Mouse (Mus musculus) retina, postnatal 1 day (tissue): ENCODE data around the gene Satb1.

Source experiments
- DNase-seq: peaks from one replicate; pipeline ENCODE4 v3.0.0-alpha.2; 2012

The Satb1 gene

DNA sequence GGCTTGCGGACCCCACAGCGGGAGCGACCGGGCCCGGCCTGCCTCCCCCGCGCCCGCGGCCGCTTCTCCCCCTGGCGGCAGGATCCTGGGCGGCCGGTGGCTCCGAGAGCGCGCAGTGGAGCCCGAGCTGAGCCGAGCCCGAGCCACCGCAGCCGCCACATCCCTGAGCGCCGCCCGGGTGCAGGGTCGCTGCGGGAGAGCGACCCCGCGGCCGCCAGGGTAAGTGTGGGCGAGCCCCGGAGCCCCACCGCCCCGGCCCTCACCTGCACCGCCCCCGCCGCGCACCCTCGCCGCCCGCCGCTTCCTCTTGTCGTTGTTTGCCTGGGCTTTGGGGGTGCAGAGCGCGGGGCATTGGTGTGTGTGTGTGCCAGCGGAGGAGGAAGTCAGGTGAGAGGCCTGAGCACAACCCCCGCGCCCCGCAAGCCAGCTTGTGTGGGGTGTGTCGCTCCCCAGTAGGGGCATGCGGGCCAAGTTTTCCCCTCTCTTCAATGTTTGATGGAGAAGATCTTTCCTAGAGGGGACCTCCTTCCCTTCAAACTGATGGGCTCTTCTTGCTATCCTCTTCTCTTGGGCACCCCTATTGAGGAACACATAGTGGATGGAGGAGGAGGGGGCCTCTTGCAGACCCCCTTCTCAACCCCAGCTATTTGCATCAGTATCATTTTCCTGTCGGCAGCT, at the start of gene Satb1:
TSS of gene Satb1 (minus strand) at position 391 of the 678 bp plus-strand sequence.
- DNase-seq, result peak; percentile 78

DNA sequence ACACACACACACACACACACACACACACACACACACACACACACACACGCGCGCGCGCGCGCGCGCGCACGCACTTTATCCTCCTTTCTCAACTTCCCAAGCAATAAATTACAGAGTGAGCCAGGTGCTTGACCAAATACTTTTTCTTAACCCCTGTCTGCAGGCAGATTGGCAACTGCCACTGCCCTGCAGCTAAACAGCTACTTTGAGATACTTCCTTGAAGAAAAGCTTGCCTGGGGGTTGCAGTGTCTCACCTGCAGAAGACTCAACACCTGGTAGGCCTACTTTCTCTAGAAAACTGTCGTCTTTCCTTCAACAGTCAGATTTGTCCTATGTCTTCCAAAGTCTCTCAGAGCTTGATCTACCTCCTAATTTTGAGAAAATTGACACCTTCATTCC, 49.5 kb upstream of the Satb1 start:
- no peak for DNase-seq

GRCm38 (mm10) chr17:51880895-51881622, 48.0 kb upstream of the Satb1 start:
- no peak for DNase-seq

- DNase-seq, result no peak
Observed at GRCm38 (mm10) chr17:51880221-51880620, 47.1 kb upstream of the Satb1 start.

DNA sequence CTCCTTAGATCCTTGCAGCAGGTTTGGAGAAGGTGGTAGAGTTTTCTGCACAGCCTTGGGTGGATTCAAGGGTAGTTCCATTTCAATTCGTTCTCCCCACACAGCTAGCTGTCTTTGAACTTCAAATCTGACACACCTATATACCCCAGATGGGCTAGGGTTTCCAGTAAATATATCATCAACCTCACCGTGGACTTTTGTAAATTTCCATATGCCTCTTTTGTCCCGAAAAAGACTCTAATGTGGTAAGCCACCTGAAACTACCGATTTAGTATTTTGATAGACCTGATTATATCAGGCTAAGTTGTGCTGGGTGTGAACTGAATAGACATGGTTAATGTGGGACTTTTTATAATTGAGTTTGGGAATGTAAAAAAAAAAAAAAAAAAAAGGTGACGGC, 46.6 kb upstream of the Satb1 start:
- DNase-seq, result no peak

DNA sequence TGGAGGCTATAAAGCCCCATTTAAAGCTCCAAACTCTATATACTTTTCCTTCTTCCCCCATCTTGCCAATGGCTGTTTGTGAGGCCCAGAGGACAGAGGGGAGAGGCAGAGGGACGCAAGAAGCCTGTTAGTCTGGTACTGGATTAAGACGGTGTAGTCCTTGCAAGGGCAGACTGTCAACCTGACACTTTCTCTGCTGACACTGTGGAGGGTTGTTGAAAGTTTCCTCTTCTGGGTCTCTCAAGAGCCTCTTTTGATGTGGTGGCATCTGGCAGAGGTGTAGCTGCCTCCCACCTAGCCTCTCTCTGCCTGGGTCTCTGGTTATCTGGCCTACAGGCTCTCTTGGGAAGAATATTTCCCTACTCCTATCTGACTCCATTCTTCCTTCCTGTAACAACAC, 46.1 kb upstream of the Satb1 start:
- no peak for DNase-seq

DNA sequence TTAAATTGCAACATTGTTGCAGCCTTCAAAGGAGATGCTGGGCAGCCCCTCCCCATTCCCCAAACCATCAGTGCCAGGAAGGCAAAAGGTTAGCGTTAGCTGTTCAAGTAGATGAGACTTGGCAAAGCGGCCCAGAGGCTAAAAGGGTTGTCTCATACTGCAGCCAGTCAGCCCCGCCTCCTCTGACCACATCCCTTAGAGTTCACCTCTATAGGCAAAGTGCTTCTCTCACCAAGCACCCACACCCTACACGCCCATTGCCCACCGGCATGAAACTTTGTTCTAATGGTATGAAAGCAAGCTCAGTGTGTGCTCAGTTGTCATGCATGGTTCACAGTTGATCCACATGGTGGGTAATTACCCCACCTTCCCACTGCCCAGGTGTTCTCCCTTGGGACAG, 43.4 kb upstream of the Satb1 start:
- DNase-seq, result no peak

GRCm38 (mm10) chr17:51857616-51858015, 24.5 kb upstream of the Satb1 start:
- DNase-seq, result no peak

GRCm38 (mm10) chr17:51856332-51856731, 23.2 kb upstream of the Satb1 start:
- DNase-seq, result no peak

DNA sequence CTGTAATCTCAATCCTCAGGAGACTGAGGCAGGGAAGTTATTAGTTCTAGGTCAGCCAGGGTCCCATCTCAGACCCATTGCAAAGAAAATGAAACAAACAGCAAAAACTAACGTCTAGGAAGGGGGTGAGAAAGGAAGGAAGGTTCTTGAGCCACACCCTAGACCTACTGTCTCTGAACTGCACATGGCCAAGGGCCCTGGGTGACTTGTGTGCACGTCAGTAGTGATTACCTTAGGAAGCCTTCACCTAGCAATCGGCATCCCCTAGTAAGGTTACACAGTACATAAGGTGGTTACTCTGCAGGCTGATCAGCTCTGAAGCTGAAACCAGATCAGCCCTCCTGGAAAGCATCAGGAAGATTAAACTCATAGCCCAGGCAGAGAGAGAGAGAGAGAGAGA, 22.2 kb upstream of the Satb1 start:
- no peak for DNase-seq

DNA sequence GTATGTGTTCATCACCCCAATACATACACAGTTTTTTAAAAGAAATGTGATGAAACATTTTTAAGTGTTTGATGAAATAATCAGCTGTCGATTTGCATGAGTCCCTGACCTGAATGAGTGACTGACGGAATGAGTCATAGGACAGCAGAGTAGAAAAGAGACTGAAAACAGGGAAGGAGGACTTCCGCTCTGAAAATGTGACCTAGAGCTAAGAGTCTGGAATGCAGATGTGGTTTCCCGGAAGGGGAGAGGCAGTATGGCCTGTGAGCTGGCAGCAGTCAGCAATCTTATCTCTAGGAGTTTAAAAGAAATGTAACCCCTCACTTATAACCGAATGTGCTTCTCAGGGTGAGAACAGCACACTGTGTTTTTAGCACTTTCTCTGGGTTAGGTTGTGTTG, 20.9 kb upstream of the Satb1 start:
- no peak for DNase-seq

- no peak for DNase-seq
Observed at GRCm38 (mm10) chr17:51840596-51840995, 7.5 kb upstream of the Satb1 start.

- no peak for DNase-seq
Observed at GRCm38 (mm10) chr17:51839484-51839883, 6.4 kb upstream of the Satb1 start.

GRCm38 (mm10) chr17:51836901-51837300, 3.8 kb upstream of the Satb1 start:
- DNase-seq, result no peak

DNA sequence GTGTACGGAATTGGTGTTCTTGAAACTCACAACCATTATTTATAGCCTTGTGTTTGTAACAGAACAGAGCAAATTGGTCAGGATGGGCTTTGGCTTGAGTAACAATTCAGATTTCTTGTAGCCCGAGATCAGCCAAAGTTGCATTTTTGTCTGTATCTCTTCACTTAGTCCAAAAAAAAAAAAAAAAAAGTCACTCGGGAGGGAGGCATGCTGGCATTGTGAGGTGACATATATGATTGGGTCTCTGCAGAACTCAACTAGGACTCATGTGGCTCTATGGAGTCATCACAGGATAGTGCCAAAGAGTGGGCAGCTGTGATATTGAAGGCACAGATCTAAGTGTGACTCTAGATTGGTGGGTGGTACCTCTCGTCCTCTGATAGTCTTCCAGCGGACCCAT, 3.2 kb upstream of the Satb1 start:
- DNase-seq, result no peak

DNA sequence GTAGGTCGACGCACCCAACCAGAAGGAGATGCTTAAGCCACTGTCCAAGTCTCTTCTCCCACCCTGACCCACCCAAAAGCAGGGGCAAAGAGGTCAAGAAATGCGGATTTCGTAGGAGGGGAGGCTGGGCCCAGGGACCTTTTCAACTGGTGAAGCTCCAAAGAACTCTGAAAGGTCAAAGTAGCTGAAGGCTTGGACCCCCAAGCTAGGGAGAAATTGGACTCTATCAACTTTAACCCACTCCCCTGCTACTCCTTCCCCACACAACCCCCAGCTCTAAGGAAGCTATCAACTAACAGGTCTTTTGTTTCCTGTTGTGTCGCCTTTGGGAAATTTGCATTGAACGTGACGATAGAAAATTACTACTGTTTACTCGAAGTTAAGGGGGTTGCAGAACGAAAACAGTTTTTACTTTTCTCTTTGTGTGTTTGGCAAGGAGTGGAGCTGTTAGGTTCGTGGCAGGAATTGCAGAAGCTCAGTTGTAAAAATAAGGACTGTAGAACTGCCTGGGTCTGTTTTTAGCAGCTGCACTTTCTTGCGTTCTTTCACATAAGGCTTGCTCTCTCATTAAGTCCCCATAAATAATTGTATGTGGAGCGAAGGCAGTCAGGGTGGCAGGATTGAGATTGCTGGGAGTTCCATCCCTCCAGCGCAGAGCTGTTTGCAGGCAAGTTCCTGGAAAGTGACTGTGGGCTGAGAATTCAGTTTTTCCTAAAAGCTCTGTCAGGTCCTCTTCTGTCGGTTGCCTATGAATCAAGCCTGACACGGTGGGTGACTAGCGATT, 680 bp upstream of the Satb1 start:
- peak; percentile 22 for DNase-seq

GRCm38 (mm10) chr17:51832421-51832875, 642 bp downstream of the Satb1 start:
- DNase-seq, result peak; percentile 65

- DNase-seq, result peak; percentile 48
Observed at GRCm38 (mm10) chr17:51831702-51832420, 1.2 kb downstream of the Satb1 start.

GRCm38 (mm10) chr17:51831121-51831701, 1.9 kb downstream of the Satb1 start:
- DNase-seq, result peak; percentile 28

DNA sequence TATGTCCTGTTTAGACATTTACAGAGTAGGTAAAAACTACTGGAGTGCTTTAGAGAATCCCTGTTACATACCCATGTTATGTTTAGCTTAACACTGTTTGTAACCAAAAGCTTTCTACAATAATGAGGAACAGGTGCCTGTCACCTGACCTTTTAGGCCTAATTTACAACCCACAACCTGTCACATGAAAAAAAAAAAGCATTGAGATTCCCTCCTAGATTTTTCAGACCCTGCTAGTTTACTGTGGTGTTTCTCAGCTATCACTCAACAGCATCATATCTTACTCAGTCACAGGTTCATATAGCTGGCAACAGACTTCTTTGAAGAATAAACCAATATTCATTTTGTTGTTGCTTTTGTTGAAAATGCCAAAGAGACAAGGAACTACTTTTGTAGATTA, 3.7 kb downstream of the Satb1 start:
- DNase-seq, result no peak

DNA sequence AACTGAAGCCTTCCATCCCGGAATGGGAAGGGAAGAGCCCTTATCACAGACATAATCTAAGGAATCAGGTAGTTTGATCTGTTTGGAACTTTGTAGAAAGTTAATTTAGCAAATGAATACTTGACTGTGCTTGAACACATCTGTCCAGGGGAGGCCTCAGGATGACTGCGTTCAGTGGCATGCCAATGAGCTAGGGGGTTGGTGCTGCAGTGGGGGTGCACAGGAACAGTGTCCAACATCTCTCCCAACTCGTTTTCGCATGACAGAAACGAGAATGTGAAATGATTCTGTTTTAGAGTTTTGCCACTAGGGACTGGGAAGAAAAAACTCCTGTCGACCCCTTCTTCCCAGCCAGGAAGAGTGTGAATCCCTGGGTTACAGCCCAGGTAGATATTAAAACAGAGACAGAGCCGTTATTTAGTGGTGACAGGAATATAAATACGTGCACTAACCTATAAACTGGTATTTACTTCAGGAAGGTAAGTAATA, 5.1 kb downstream of the Satb1 start:
- DNase-seq, result no peak

DNA sequence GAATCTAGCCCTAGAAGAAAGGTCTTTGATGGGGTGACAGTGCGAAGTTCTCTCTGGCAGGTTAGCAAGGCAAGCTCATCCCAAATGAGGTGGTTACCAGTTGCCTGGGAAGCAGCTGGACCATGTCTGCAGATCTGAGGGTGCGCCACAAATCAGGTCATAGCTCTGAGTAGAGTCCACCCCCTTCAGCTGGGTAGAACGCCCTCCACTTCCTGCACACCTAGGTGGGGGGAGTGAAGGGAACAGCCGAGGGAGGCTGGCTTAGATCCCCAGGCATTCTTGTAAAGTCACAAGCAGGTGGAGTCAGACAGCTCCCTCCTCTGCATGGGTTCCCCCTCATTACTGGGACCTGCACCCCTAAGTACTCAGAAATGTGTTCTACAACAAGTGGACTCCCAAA, 6.6 kb downstream of the Satb1 start:
- DNase-seq, result no peak

DNA sequence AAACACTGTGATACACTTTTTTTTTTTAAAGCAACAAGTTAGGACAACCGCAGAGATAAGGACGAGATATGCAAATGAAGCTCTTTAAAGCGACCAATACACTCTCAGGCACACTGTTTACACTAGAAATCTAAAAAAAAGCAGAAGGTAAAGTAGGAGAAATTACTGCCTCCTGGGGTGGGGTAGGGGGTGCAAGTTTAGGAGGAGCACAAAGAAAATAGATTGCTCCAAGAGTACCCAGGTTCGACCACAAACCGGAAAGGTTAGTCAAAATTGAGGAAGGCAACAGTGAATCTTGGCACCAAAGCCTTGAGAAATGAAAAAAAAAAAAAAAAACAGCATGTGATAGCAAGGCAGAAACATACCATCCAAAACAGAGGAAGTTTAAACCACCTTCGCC, 18.8 kb downstream of the Satb1 start:
- DNase-seq, result no peak
